Mouse (Mus musculus) CH12.LX (cell line): ENCODE measurements around the gene Stn1. TPM values are rescaled to one million over a fixed set of nuclear protein-coding genes. Genes with fewer than 3 reads are reported as not detected.

ENCODE experiments used
- DNase-seq: peaks from one replicate; pipeline ENCODE4 v3.0.0-alpha.2; 2013; ENCODE audit errors: extremely low read depth
- H3K27ac ChIP-seq: 2 replicates; pipeline ENCODE4 v1.5.1; 2012; ENCODE audit warnings: low read depth, mild to moderate bottlenecking, control low read depth, moderate library complexity; ENCODE audit not compliant: insufficient read depth
- H3K27me3 ChIP-seq: replicated peaks from 2 replicates; pipeline ENCODE3; 2012; ENCODE audit warnings: inconsistent platforms
- H3K36me3 ChIP-seq, 2 experiments: replicated peaks in 1 of 2; 2 replicates each; pipeline versions ENCODE3 to v1.6.1; 2012; ENCODE audit warnings: inconsistent platforms in 1 of 2, low read length in 1 of 2, mild to moderate bottlenecking in 1 of 2, mixed read lengths in 1 of 2, moderate library complexity in 1 of 2; ENCODE audit not compliant: control insufficient read depth in 1 of 2, insufficient read depth in 1 of 2
- H3K4me1 ChIP-seq, 2 experiments: 2 replicates each; pipeline ENCODE4 v1.6.1; 2012; ENCODE audit warnings: inconsistent platforms in 1 of 2, moderate library complexity in 1 of 2; ENCODE audit not compliant: insufficient read depth in 2 of 2, control insufficient read depth in 1 of 2
- H3K4me2 ChIP-seq: 2 replicates; pipeline ENCODE4 v1.6.1; 2012; ENCODE audit warnings: low read depth, mild to moderate bottlenecking, control low read depth; ENCODE audit not compliant: poor library complexity, insufficient read depth, severe bottlenecking
- H3K4me3 ChIP-seq, 3 experiments: fragments of 150-350 bp in 1 of 3; sonication (generic) in 1 of 3; replicated peaks in 1 of 3; 2 replicates each; pipeline versions ENCODE3 to v1.5.1; 2011 to 2012; ENCODE audit warnings: low read depth in 2 of 3, low read length in 2 of 3, mild to moderate bottlenecking in 2 of 3, moderate library complexity in 2 of 3, control low read depth in 1 of 3, improper control_type of control experiment in 1 of 3, inconsistent platforms in 1 of 3, mixed read lengths in 1 of 3; ENCODE audit not compliant: poor library complexity in 1 of 3
- H3K79me2 ChIP-seq: replicated peaks from 2 replicates; pipeline ENCODE4 v1.6.1; 2012; ENCODE audit warnings: mild to moderate bottlenecking, moderate library complexity; ENCODE audit not compliant: control insufficient read depth, poor library complexity, insufficient read depth, severe bottlenecking; ENCODE audit errors: extremely low read depth
- H3K9ac ChIP-seq: 2 replicates; pipeline ENCODE4 v1.6.1; 2012; ENCODE audit warnings: low read depth, mild to moderate bottlenecking, control low read depth, moderate library complexity; ENCODE audit not compliant: insufficient read depth
- H3K9me3 ChIP-seq: replicated peaks from 2 replicates; pipeline ENCODE3; 2012; ENCODE audit warnings: low read length, inconsistent platforms, mixed read lengths
- BHLHE40 ChIP-seq: IDR thresholded peaks from 2 replicates; pipeline ENCODE4 v1.6.1; 2011; ENCODE audit warnings: mild to moderate bottlenecking, low read depth, low read length, improper control_type of control experiment
- CTCF ChIP-seq, 2 experiments: IDR thresholded peaks in 1 of 2; conservative IDR thresholded peaks in 1 of 2; 2 replicates each; pipeline ENCODE4 v1.5.1; 2011 to 2012; ENCODE audit warnings: low read depth in 2 of 2, low read length in 2 of 2, improper control_type of control experiment in 1 of 2, inconsistent platforms in 1 of 2, mild to moderate bottlenecking in 1 of 2, moderate library complexity in 1 of 2
- E2F4 ChIP-seq: IDR thresholded peaks from 2 replicates; pipeline ENCODE4 v1.6.1; 2011; ENCODE audit warnings: low read depth, low read length, improper control_type of control experiment; ENCODE audit not compliant: insufficient replicate concordance
- EP300 ChIP-seq: IDR thresholded peaks from 2 replicates; pipeline ENCODE4 v1.6.1; 2011; ENCODE audit warnings: low read length, improper control_type of control experiment
- ETS1 ChIP-seq: conservative IDR thresholded peaks from 2 replicates; pipeline ENCODE4 v1.6.1; 2012; ENCODE audit warnings: low read depth, mild to moderate bottlenecking, inconsistent platforms, low read length, improper control_type of control experiment, moderate library complexity
- MAZ ChIP-seq: IDR thresholded peaks from 2 replicates; pipeline ENCODE4 v1.6.1; 2012; ENCODE audit warnings: low read depth, mild to moderate bottlenecking, inconsistent platforms, low read length, improper control_type of control experiment, moderate library complexity
- POLR2A ChIP-seq: IDR thresholded peaks from 2 replicates; pipeline ENCODE4 v1.6.1; 2011; ENCODE audit warnings: low read depth, mild to moderate bottlenecking, improper control_type of control experiment, low read length
- RAD21 ChIP-seq: IDR thresholded peaks from 2 replicates; pipeline ENCODE4 v1.6.1; 2011; ENCODE audit warnings: low read depth, mild to moderate bottlenecking, low read length, improper control_type of control experiment, moderate library complexity
- SMC3 ChIP-seq: IDR thresholded peaks from 2 replicates; pipeline ENCODE4 v1.6.1; 2011; ENCODE audit warnings: low read depth, low read length, improper control_type of control experiment
- UBTF ChIP-seq: IDR thresholded peaks from 2 replicates; pipeline ENCODE4 v1.6.1; 2012; ENCODE audit warnings: low read depth, mild to moderate bottlenecking, inconsistent platforms, low read length, improper control_type of control experiment, moderate library complexity
- ZKSCAN1 ChIP-seq: IDR thresholded peaks from 2 replicates; pipeline ENCODE4 v1.6.1; 2012; ENCODE audit warnings: low read depth, inconsistent platforms, low read length, improper control_type of control experiment, borderline replicate concordance
- dilution Hi-C: fragments of 300-500 bp; cut with MboI; formaldehyde crosslinking; loops from 2 replicates; pipeline ENCODE4 v1.14.3; 2020; ENCODE audit warnings: low sequenced_read_pairs; ENCODE audit not compliant: extremely low pct_unique_long_range_greater_than_20kb, extremely low pct_ligation_motif_present
- in situ Hi-C: fragments of 300-500 bp; cut with MboI; formaldehyde crosslinking; loops from 3 replicates; pipeline ENCODE4 v1.14.3; 2019; ENCODE audit warnings: low sequenced_read_pairs, low pct_ligation_motif_present, low pct_unique_long_range_greater_than_20kb, mixed read lengths
- polyA plus RNA-seq: library from polyadenylated mRNA; unstranded; fragments of >175 nt; gene quantifications from 2 replicates; pipeline ENCODE4 v1.2.1, GENCODE M21; 2012; ENCODE audit warnings: low read depth; ENCODE audit not compliant: insufficient read length
- total RNA-seq, 2 experiments: library from RNA; depleted of rRNA; stranded (reverse); fragments of 300-350 nt in 1 of 2; fragments of >200 nt in 1 of 2; gene quantifications; 2 replicates each; pipeline ENCODE4 v1.2.3; 2012 to 2014

Stn1 gene
- total and polyA plus RNA-seq, 3 experiments: 18.3 to 35.7 (median 25.3) TPM

GRCm38 (mm10) chr19:47451476-47452113 lies 85.7 kb downstream of the Stn1 start:
- Histone ChIP-seq H3K27ac (no peak overlapping the region), H3K4me2 (no peak overlapping the region), H3K79me2 (no peaks in the 10 kb centered on the region), H3K9me3 (no peaks in the 10 kb centered on the region), H3K27me3 (no peaks in the 10 kb centered on the region), H3K4me1 (peaks cover 59 to 86% of the 10 kb centered on the region in 2 experiments), H3K36me3 (no peaks in the 10 kb centered on the region), H3K9ac (no peak overlapping the region), H3K4me3 (no peak overlapping the region)
- dilution Hi-C loops (no loop called here), in situ Hi-C loops (no loop called here)
- TF ChIP-seq ETS1 (no peak), BHLHE40 (peak; percentile 34; the same call in 1 of the 2 replicates), RAD21 (peak; percentile 22), E2F4 (no peak), EP300 (peak; percentile 53), SMC3 (peak; percentile 28), UBTF (no peak), CTCF (conservative IDR thresholded peaks at IDR 0.05 in 1 of 2, IDR thresholded peaks at IDR 0.05 in 1 of 2; ENCODE audit: low read depth in 2 of 2, low read length in 2 of 2) (peak in 1 of 2 experiments; percentile 27; a peak in 1 of 4 replicates), MAZ (no peak), POLR2A (no peak), ZKSCAN1 (no peak)
- no peak for DNase-seq

Other genes with a start within 250 kb of the Stn1 start
- gene Sh3pxd2a, start 73.1 kb downstream of the Stn1 start, total RNA-seq (2012; rRNA removed): 2.4 and 3.2 TPM in 2 replicates
- gene Sh3pxd2a, start 73.1 kb downstream of the Stn1 start, total RNA-seq (2014; rRNA removed): 1.2 and 1.3 TPM in 2 replicates
- 4.6 and 4.9 TPM in 2 replicates for gene Sh3pxd2a, start 73.1 kb downstream of the Stn1 start, polyA plus RNA-seq
- 18.0 and 21.1 TPM in 2 replicates for gene Slk, start 42.2 kb upstream of the Stn1 start, total RNA-seq (2012; rRNA removed)
- gene Slk, start 42.2 kb upstream of the Stn1 start, total RNA-seq (2014; rRNA removed): 25.5 and 31.6 TPM in 2 replicates
- gene Slk, start 42.2 kb upstream of the Stn1 start, polyA plus RNA-seq: 33.6 and 35.1 TPM in 2 replicates
- 0.08 and 0.34 TPM in 2 replicates for gene Col17a1, start 154.6 kb upstream of the Stn1 start, total RNA-seq (2012; rRNA removed)
- 0.12 and 0.42 TPM in 2 replicates for gene Col17a1, start 154.6 kb upstream of the Stn1 start, total RNA-seq (2014; rRNA removed)
- 0.55 and 0.59 TPM in 2 replicates for gene Col17a1, start 154.6 kb upstream of the Stn1 start, polyA plus RNA-seq
- 83.7 and 88.1 TPM in 2 replicates for gene Sfr1, start 194.2 kb upstream of the Stn1 start, total RNA-seq (2012; rRNA removed)
- 114 and 131 TPM in 2 replicates for gene Sfr1, start 194.2 kb upstream of the Stn1 start, total RNA-seq (2014; rRNA removed)
- gene Sfr1, start 194.2 kb upstream of the Stn1 start, polyA plus RNA-seq: 198 and 230 TPM in 2 replicates